Mouse (Mus musculus): ENCODE measurements around the gene Minos1.
A peak's percentile ranks its signal among the peaks of the same experiment; 100 is the strongest.

The Minos1 gene

DNA sequence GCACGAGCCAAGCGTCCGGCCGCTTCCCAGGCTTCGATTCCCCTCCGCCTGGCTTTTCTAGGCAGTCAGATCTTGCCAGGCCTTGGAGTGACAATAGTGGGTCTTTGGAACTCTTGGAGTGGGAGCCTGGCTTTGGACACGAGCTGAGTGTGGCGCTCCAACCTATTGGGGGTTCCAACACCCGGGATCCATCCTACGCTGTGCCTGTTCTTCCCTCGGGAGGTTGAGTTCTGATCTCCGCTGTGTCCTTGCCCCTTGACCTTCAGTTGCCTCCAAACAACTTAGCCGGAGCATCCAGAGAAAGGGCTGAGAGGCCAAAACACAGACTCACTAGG is 37.8 kb downstream of the Minos1 start:
- DNase-seq (ENCODE audit: low spot score): no peak

DNA sequence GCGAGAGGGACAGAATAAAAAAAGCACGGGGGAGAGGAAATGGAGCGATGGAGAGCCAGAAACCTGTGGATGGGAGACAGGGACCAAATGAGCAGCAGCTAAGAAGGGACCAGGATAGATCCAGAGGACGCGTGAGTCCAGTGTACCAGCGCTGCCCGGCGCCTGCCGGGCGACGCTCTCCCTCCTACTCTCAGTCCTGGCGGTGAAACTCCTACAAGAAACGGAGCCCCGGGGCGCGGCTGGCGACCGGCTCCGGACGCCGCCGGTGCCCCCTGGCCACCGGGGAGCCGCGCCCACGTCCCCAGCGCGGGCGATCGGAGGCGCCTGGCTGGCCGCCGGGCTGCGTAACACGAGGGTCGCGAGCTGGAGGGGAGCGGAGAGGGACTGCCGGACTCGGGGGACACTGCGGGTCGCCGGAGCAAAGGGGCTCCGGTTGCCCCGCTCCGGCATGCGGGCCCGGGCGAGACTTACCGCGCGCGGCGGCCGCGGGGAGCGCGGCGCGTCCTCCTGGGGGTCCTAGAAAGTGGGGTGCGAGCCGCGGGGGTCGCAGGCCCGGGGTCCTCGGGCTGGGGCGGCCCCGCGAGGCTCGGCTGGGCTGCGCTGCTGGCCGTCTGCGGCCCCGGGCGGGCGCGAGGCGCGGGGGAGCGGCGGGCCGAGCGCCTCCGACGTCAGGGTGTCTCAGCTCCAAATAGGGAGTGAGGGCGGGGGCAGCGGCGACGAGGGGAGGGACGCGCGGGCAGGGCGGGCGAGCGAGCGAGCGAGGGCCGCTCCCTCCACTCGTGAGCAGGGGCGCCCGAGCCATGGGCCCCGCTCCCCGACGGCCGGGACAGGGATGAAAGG is 38.3 kb downstream of the Minos1 start, which contains the start of gene Nbl1:
TSS of gene Nbl1 (minus strand) at position 638 of the 840 bp plus-strand sequence.
- DNase-seq (ENCODE audit: low spot score): no peak

DNA sequence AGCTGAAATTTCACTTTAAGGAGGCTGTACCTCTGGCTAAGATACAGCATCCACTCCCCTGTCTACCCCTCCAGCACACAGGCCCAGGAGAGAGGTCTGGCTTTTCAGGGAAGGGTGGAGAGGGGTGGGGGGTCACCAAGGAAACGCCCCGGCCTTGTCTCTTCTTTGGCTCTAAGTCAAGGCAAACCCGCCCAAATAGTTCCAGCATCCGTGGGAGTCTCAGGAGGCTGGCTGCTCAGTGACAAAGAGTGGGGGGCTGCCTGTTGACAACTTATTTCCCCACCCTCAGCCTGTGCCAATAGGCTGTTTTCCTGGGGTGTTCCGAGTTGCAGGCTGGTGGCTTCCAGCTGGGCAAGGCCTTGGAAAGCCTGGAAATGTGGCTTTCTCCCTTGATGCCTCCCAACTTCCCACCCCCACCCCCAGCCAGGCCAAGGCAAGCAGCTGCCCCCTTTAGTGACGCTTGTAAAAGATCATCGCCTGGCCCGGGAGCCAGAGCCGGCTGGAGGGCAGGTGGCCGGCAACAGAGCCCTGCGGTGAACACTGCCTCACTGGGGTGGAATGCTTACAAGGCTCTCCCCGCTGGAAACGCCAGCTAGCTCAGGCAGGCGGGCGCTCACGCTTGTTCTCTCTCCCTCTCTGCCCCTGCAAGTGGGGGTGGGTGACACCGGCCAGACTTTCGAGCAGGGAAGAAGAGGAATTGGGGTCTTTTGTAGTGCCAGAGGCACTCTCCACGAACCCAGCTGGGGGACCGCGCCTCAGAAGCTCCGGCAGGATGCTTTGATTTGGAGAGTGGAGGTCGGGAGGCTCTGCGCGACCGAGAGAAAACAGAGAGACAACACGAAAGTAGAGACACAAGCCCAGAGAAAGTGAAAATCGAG is 39.2 kb downstream of the Minos1 start:
- no peak for DNase-seq (ENCODE audit: low spot score)

GRCm38 (mm10) chr4:139091066-139091465 is 39.8 kb downstream of the Minos1 start:
- DNase-seq (ENCODE audit: low spot score): no peak

DNA sequence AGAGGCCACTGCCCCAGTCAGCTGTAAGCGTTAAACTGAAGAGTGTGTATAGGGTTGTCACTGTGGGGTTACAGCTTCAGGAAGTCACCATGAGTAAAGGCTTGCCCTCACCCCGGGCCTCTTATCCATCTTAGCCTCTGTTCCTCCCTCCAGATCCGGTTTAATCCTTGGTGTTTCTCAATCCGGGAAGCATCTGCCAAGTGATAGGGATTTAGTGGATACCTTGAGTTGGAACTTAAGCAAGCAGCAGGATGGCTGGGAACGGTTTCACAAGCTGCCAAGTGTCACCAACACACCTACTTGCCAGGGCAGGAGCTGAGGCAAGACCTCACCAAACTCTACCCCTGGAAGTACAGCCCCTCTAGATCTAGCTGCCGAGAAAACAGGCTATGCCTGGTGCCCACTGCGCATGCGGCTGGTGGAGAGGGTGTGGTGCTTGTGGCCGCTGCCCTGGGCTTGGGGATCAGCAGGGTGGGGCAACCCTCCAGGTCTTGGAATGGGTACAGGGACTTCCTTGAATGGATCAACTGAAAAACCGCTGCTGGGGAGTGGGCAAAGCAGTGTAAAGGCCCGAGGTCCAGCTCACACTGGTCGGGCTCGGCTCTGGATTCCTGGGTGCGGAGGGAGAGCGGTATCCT is 40.5 kb downstream of the Minos1 start:
- no peak for DNase-seq (ENCODE audit: low spot score)

GRCm38 (mm10) chr4:139088982-139089671 is 41.8 kb downstream of the Minos1 start:
- DNase-seq (ENCODE audit: low spot score): no peak

GRCm38 (mm10) chr4:139086984-139087383 is 43.9 kb downstream of the Minos1 start:
- no peak for DNase-seq (ENCODE audit: low spot score)

DNA sequence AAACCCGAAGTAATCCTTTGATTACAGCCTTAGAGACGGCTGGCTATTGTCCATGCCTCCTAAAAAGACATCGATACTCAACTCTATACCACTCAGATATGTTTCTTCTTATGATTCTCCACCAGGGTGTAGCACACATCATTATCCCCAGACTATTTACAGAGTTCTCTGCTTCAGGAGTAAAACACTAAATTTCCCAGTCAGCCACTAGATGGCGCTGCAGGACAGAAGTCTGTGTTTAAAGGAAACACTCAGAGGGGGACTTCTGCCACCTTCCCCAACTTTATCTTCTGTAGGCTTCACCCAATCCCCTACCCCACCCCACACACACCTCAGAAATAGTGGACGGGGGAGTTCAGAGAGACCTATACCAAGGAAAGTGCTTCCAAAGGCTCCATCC is 44.9 kb downstream of the Minos1 start:
- DNase-seq (ENCODE audit: low spot score): peak; percentile 84

DNA sequence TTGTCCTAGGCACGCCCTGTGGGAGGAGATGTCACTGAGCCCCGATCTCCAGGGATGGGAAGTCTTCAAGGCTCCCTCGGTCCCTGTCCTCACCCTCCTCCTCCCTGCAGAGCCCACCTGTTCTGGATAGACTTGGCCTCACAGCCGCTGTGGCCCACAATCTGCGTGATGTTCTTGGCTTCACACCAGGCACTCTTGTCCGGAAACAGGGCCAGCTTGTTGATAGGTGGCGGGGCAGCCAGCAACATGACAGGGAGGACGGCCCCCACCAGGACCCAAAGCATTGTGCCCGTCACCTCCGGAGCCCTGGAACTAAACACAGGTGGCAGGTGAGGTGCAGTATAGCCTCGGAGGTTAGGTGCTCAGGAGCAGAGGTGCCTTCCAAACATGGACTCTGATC is 45.6 kb downstream of the Minos1 start:
- no peak for DNase-seq (ENCODE audit: low spot score)

DNA sequence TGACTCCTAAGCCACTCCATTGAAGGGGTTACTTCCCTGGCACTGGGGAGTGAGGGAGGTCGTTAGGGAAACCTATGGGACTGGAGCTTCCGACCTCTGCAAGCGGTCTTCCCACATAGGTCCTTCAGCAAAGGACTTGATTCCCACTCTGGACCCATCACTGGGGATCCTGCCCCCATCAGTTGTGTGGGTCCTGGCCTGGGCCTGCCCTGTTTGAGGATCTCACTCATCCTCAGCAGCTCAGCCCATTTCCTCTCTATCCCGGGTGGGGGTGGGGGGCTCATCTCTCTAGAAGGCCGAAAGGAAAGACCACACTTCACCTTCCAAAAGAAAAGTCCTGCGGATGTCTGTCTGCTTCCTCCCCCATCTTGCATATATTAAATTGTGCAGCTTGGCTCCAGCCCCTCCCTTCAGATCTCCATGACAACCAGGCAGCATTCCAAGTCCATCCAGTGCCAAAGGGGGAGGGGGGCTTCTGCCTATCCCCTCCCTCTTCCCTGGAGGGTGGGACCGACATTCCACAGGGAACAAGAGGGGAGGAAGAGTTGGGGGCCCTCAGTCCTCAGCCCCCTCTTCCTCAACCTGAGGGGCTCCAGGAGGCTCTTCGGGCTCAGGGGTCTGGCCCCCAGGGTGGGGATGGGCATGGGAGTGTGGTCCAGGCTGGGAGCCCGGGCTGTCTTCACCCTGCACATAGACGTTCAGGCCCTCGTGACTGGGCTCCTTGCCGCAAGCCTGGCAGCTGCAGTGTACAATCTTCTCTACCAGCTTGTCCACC is 47.9 kb downstream of the Minos1 start:
- DNase-seq (ENCODE audit: low spot score): no peak

- DNase-seq (ENCODE audit: low spot score): no peak
Observed at GRCm38 (mm10) chr4:139081270-139081931, 49.5 kb downstream of the Minos1 start.

- no peak for DNase-seq (ENCODE audit: low spot score)
Observed at GRCm38 (mm10) chr4:139080259-139080658, 50.7 kb downstream of the Minos1 start.

- DNase-seq (ENCODE audit: low spot score): no peak
Observed at GRCm38 (mm10) chr4:139079439-139079838, 51.5 kb downstream of the Minos1 start.

DNA sequence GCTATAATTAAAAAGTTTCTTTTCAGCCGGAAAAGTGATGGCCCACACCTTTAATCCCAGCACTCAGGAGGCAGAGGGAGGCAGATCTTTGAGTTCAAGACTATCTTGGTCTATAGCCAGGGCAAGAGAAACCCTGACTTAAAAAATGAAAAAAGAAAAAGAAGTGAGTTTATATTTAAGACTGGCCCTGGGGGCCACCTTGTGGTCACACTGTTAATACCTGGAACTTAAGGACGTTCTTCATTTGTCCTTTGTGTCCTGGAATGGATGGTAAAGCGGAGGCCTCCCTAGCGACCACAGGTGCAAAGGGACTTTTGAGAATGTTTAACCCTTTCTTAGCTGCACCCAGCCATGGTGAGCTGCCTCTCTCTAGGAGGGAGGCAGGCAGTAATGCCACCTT is 52.2 kb downstream of the Minos1 start:
- DNase-seq (ENCODE audit: low spot score): no peak

DNA sequence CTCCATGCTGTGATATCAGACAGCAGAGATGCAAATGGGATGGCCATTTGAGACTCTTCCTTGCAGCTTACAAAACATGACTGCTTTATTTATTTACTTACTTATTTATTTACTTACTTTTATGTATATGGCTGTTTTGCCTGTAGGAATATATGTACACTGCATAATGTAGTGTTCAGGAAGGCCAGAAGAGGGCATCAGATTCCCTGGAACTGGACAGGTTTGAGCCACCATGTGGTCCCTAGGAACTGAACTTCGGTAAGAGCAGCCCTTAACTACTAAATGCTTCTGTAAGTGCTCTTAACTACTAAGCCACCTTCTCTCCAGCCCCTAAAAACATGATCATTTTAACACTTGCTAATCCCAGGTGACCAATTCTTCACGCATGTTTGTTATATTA is 52.6 kb downstream of the Minos1 start:
- DNase-seq (ENCODE audit: low spot score): no peak

DNA sequence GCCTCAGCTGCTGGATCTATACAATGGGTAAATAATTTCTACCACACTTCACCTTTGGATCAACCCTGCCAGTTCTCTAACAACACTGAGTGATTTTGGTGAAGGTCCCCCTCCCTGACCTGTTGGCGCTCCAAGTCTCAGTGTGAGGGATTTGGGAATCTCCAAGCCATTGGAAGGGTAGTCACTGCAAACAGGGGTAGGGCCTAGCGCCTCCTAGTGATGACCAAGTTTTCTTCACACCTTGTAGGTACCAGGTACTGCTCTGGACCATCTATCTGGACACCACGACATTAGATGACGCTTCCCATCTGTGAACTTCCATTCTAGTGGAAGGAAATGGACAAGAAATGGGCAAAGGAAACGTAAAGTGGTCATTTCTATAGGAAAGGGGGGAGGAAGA is 55.0 kb downstream of the Minos1 start:
- DNase-seq (ENCODE audit: low spot score): no peak

DNA sequence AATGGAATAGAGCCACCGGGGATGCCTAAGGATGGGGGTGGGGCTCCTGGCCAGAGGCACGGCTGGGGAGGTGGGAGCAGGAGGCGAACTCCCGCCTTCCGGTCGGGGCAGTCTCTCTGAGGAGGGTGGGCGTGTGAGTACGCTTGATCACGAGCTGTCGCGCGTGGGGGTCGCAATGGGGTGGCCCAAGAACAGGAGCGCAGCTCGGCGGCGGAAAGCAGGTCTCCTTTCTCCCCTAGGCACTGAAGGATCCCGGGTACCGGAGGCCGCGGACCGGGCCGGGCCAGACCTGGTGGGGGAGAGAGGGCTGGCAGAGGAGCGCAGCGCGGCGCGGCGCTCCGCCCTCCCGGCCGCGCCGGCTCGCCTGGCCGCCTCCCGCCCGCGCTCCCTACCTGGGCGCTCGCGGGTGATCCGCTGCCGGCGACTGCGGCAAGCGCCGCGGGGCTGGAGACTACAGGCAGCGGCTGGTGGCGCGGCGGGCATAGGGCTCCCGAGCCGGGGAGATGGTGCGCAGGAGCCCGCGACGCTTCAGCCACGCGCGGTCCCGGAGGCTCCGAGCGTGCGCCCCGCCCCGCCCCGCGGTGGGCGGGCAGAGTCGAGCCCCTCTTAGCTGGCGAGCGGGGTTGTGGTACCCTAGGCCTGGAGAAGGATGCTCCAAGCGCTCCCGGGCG is 55.7 kb downstream of the Minos1 start, which contains the start of gene Htr6:
TSS of gene Htr6 (minus strand) at position 530 of the 671 bp plus-strand sequence.
- DNase-seq (ENCODE audit: low spot score): no peak

DNA sequence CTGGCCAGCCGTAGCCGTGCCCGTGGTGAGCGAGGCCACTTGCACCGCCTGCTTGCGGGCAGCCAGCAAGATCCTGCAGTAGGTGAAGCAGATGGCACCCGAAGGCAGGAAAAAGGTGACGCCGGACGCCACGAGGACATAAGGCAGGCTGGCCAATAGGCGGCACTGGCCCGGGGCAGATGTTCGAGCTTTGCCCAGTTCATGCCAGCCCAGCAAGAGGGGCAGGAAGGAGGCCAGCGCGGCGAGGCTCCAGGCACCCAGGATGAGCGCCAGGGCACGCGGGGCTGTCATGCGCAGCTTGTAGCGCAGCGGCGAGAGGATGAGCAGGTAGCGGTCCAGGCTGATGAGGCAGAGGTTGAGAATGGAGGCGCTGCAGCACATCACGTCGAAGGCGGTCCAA is 56.9 kb downstream of the Minos1 start:
- DNase-seq (ENCODE audit: low spot score): no peak

DNA sequence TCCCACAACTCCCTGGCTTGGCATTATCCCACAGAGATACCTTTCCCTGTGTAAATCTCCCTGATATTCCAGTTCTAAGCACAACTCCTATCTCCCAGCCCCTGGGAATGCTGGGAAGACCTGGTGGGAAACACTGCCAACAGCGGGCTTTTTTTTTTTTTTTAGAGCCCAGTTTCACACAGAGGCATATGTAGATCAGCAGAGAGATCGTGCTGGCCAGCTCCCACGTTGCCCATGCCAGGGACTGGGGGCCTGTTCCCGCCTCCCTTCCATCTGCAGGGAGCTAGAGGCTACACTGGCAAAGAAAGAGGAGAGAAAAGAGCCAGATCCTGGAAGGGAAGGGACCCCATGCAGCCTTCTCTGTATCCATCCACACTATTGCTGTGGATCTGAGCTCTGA is 62.6 kb downstream of the Minos1 start:
- no peak for DNase-seq (ENCODE audit: low spot score)

DNA sequence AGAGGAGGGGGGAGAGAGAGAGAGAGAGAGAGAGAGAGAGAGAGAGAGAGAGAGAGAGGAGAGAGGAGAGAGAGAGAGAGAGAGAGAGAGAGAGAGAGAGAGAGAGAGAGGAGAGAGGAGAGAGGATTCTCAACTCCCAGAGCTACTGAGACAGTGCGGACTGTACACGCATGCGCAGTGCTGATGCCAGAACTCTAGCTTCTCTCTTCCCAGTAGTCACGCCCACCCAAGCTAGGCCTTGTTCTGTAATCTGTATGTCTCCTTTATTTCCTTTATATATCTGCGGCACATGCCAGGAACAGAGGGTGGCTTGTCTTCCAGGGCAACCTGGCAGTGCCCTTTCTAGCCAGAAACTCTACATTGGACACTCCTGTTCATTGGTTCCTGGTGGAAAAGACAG is 66.1 kb downstream of the Minos1 start:
- DNase-seq (ENCODE audit: low spot score): no peak

Measured in layer of hippocampus, adult 9-10 months (tissue).